Mouse (Mus musculus): Measurements from ENCODE around the gene Dnase1l2. TPM values are rescaled to one million over a fixed set of nuclear protein-coding genes. Genes with fewer than 3 reads are reported as not detected.

The Dnase1l2 gene
- polyA plus RNA-seq, 1 experiment from 2014 or later, result 1.6 TPM

DNA sequence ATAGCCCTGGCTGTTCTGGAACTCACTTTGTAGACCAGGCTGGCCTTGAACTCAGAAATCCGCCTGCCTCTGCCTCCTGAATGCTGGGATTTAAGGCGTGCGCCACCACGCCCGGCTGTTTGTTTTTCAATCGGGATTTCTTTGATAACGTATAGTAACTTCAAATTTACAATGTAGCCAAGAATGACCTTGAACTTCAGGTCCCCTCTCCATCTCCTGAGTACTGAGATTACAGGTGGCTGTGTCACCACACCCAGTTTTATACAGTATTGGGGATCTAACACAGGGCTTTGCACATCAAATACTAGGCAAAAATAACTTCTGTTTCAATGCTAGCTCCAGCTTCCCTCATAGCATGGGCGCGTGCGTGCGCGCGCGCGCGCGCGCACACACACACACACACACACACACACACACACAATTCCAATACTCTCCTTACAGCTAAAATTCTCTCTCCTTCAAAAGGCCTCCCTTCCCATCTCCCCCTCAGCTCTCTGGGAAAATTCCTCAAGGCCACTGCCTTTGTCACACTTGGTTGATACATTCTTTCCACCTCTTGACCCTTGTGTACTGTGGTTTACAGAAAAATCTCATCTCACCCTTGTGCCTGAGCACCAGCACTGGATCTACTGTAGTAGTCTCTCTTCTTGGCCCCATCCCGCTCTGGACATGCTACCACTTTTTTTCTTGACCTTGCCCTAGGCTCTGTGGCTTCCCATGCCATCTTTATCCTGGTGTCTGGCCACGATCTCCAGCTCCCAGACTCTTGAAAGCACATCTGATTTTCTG, 38.3 kb upstream of the Dnase1l2 start:
- Histone ChIP-seq H3K9ac (ENCODE audit: low read depth, low read length) (no peak overlapping the region), H3K4me2 (no peak overlapping the region), H3K9me3 (replicated peaks; ENCODE audit: control insufficient read depth, low read length) (no peaks in the 10 kb centered on the region), H3K36me3 (ENCODE audit: control insufficient read depth, insufficient read depth, low read length) (peaks cover 6% of the 10 kb centered on the region), H3K27me3 (ENCODE audit: control insufficient read depth, insufficient read depth, low read length) (no peaks in the 10 kb centered on the region), H3K4me1 (ENCODE audit: control insufficient read depth, insufficient read depth, low read length) (peaks cover 13% of the 10 kb centered on the region), H3K4me3 (ENCODE audit: low read depth, low read length) (no peak overlapping the region), H3K27ac (ENCODE audit: low read depth, low read length) (no peak overlapping the region)
- ATAC-seq (replicated peaks; ENCODE audit: insufficient number of reproducible peaks, low FRiP score, low TSS enrichment), result no peak
- WGBS (ENCODE audit: insufficient replicate concordance), result 89% methylated on average over 20 of the region's 20 CpGs

DNA sequence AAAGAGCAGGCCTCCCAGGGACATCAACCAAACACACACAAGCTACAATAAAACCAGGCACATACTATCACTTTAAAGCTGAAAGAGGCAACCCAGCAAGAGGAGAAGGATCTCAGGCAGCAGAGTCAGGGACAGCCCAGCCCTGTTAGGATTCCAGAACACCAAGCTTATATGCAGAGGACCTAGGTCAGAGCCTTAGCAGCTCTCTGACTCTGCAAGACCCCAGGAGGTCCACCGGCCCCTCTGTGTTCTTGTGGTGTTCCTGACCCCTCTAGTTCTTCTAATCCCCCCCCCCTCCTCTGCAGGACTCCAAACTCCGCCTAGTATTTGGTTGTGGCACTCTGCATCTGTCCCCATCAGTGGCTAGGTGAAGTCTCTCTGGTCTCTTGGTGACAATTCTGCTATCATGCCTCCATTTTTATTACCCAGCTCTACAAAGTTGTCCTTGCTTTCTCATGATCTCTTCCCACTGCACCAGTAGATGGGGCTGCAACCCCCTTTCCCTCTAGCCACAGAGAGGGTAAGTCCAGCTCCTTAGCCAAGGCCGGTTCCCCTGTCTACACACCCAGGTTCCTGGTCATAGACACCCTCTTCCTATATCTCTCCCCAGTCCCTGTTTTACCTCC, 37.4 kb upstream of the Dnase1l2 start:
- no peak overlapping the region for H3K27ac ChIP-seq (ENCODE audit: low read depth, low read length)
- no peak for ATAC-seq (replicated peaks; ENCODE audit: insufficient number of reproducible peaks, low FRiP score, low TSS enrichment)
- H3K4me3 ChIP-seq (ENCODE audit: low read depth, low read length), result no peak overlapping the region

DNA sequence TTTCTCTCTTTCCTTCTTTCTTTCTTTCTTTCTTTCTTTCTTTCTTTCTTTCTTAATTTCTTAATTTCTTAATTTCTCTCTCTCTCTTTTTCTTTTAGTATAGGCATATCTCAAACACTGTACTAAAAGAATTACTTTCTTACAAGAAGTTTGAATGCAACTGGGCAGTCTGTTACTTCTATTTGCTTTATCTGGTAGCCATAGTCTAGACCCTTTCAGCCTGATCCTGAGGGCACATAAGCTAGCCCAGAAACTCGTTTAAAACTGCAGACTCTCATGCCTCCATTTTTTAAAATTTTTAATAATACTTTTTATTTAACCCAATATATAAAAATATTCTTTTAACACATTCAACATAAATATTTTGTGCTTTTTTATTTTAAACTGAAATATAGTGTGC, 36.5 kb upstream of the Dnase1l2 start:
- ATAC-seq (replicated peaks; ENCODE audit: insufficient number of reproducible peaks, low FRiP score, low TSS enrichment), result no peak
- peak overlapping the region; percentile 72 for H3K4me2 ChIP-seq

More for the DNA sequence above, 37.4 kb upstream of the Dnase1l2 start:
- no peak overlapping the region; the same call in 1 of the 2 replicates for H3K4me2 ChIP-seq
- no peaks in the 10 kb centered on the region for H3K9me3 ChIP-seq (replicated peaks; ENCODE audit: control insufficient read depth, low read length)
- no peaks in the 10 kb centered on the region for H3K27me3 ChIP-seq (ENCODE audit: control insufficient read depth, insufficient read depth, low read length)
- H3K9ac ChIP-seq (ENCODE audit: low read depth, low read length), result no peak overlapping the region
- peaks cover 12% of the 10 kb centered on the region for H3K36me3 ChIP-seq (ENCODE audit: control insufficient read depth, insufficient read depth, low read length)
- H3K4me1 ChIP-seq (ENCODE audit: control insufficient read depth, insufficient read depth, low read length), result peaks cover 9% of the 10 kb centered on the region
- 46% methylated on average over 3 of the region's 3 CpGs for WGBS (ENCODE audit: insufficient replicate concordance)

DNA sequence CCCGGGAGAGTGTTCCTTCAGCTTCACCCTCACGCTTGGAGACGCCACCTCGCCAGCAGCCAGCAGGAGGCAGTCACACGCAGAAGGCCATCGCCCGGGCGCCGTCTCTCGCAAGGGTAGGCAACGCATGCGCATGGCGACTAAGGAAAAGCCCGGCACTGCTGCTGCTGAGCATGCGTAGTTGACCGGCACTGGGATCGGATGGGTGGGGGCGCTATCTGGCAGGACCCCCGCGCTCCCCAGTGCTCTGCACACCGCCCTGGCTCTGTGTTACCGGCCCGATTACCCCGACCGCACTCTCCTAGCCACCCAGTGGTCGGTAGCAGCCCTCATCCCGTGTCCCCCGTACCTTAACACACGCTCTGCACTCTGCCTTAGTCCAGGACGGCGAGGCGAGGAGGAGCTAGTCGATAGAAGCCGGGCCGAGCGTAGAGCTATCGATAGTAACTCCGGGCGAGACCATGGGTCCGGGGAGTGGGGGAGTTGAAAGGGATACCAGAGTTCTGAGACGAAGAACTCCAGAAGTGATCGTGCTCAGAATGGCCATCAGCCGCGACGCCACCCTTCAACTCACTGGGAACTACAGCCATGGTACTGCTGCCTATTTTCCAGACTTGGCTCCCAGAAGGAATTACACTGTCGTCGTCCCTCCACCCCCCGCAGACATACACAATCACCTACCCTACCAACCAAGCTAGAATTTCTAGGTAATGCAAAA, 35.9 kb upstream of the Dnase1l2 start, which contains the start of gene Mlst8:
Gene Mlst8 (minus strand): TSS at position 416 of the 718 bp plus-strand sequence.
- H3K4me1 ChIP-seq (ENCODE audit: control insufficient read depth, insufficient read depth, low read length), result peaks cover 9% of the 10 kb centered on the region; the same call in 1 of the 2 replicates
- H3K27ac ChIP-seq (ENCODE audit: low read depth, low read length), result peak within 1 kb of the TSS; percentile 93
- H3K36me3 ChIP-seq (ENCODE audit: control insufficient read depth, insufficient read depth, low read length), result peaks cover 20% of the 10 kb centered on the region
- no peaks in the 10 kb centered on the region for H3K27me3 ChIP-seq (ENCODE audit: control insufficient read depth, insufficient read depth, low read length)
- no peaks in the 10 kb centered on the region for H3K9me3 ChIP-seq (replicated peaks; ENCODE audit: control insufficient read depth, low read length)
- peak within 1 kb of the TSS; percentile 87 for H3K9ac ChIP-seq (ENCODE audit: low read depth, low read length)
- ATAC-seq (replicated peaks; ENCODE audit: insufficient number of reproducible peaks, low FRiP score, low TSS enrichment), result peak; percentile 90
- H3K4me3 ChIP-seq (ENCODE audit: low read depth, low read length), result peak within 1 kb of the TSS; percentile 74
- peak within 1 kb of the TSS; percentile 72 for H3K4me2 ChIP-seq
- WGBS (ENCODE audit: insufficient replicate concordance), result under 1% methylated on average over 47 of the region's 48 CpGs

More for the DNA sequence above, 36.5 kb upstream of the Dnase1l2 start:
- H3K4me1 ChIP-seq (ENCODE audit: control insufficient read depth, insufficient read depth, low read length), result peaks cover 7% of the 10 kb centered on the region; the same call in 1 of the 2 replicates
- no peak overlapping the region for H3K9ac ChIP-seq (ENCODE audit: low read depth, low read length)
- no peaks in the 10 kb centered on the region for H3K9me3 ChIP-seq (replicated peaks; ENCODE audit: control insufficient read depth, low read length)
- 29% methylated on average over 1 of the region's 1 CpGs for WGBS (ENCODE audit: insufficient replicate concordance)
- H3K27me3 ChIP-seq (ENCODE audit: control insufficient read depth, insufficient read depth, low read length), result no peaks in the 10 kb centered on the region
- peaks cover 17% of the 10 kb centered on the region for H3K36me3 ChIP-seq (ENCODE audit: control insufficient read depth, insufficient read depth, low read length)
- H3K27ac ChIP-seq (ENCODE audit: low read depth, low read length), result no peak overlapping the region
- peak overlapping the region; percentile 74; the same call in 1 of the 2 replicates for H3K4me3 ChIP-seq (ENCODE audit: low read depth, low read length)

GRCm38 (mm10) chr17:24477985-24478600, 35.2 kb upstream of the Dnase1l2 start:
- Histone ChIP-seq H3K27me3 (ENCODE audit: control insufficient read depth, insufficient read depth, low read length) (no peaks in the 10 kb centered on the region), H3K9me3 (replicated peaks; ENCODE audit: control insufficient read depth, low read length) (no peaks in the 10 kb centered on the region), H3K9ac (ENCODE audit: low read depth, low read length) (peak overlapping the region; percentile 87), H3K4me1 (ENCODE audit: control insufficient read depth, insufficient read depth, low read length) (peaks cover 15% of the 10 kb centered on the region; the same call in 1 of the 2 replicates), H3K27ac (ENCODE audit: low read depth, low read length) (no peak overlapping the region; the same call in 1 of the 2 replicates), H3K4me2 (peak overlapping the region; percentile 72), H3K36me3 (ENCODE audit: control insufficient read depth, insufficient read depth, low read length) (peaks cover 24% of the 10 kb centered on the region), H3K4me3 (ENCODE audit: low read depth, low read length) (peak overlapping the region; percentile 74)
- 55% methylated on average over 11 of the region's 11 CpGs for WGBS (ENCODE audit: insufficient replicate concordance)
- no peak for ATAC-seq (replicated peaks; ENCODE audit: insufficient number of reproducible peaks, low FRiP score, low TSS enrichment)

DNA sequence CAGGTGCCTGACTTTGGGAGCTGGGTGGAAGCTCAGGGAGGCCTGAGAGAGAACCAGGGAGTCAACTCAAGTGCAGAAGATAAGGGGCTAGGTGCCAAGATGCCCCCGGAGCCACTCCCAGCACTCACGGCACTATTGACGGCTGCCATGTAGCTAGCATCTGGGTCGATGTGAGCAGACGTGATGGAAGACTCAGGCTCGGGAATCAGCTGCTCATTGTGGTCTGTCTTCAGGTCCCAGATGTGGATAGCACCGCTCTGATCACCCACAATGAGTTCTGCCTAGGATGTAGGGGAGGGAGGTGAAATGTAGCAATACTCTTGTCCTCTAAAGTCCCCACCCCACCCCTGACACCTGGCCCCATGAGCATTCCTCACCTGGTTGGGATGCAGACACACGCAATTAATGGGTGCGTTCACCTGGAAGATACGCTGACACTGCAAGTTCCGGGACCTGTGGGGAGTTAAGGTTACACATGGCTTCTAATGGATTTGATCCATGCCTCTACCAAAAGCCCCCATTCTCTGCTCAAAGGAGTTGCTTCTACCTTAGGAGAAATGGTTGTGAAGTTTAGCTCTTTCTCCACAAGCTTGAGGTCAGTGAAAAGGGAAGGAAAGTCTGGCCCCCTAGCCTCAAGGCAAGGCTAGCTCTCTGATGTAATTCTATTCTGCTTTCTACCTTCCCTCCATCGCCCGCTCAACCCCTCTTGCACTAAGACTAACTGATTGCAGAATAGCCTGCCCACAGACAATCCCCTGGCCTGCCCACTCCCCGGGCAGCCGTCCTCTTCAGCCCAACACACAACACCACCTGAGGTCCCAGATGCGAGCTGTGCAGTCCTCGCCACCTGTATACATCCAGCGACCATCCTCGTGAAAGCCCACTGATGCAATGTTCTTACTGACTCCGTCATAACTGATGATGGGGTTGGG, 34.4 kb upstream of the Dnase1l2 start:
- peak overlapping the region; percentile 72; the same call in 1 of the 2 replicates for H3K4me2 ChIP-seq
- no peaks in the 10 kb centered on the region for H3K9me3 ChIP-seq (replicated peaks; ENCODE audit: control insufficient read depth, low read length)
- 92% methylated on average over 20 of the region's 20 CpGs for WGBS (ENCODE audit: insufficient replicate concordance)

GRCm38 (mm10) chr17:24476022-24476776, 33.3 kb upstream of the Dnase1l2 start:
- Histone ChIP-seq H3K27ac (ENCODE audit: low read depth, low read length) (no peak overlapping the region), H3K4me1 (ENCODE audit: control insufficient read depth, insufficient read depth, low read length) (peaks cover 32% of the 10 kb centered on the region), H3K4me2 (no peak overlapping the region), H3K27me3 (ENCODE audit: control insufficient read depth, insufficient read depth, low read length) (no peaks in the 10 kb centered on the region), H3K9ac (ENCODE audit: low read depth, low read length) (no peak overlapping the region), H3K9me3 (replicated peaks; ENCODE audit: control insufficient read depth, low read length) (no peaks in the 10 kb centered on the region), H3K4me3 (ENCODE audit: low read depth, low read length) (no peak overlapping the region), H3K36me3 (ENCODE audit: control insufficient read depth, insufficient read depth, low read length) (peaks cover 24% of the 10 kb centered on the region)
- WGBS (ENCODE audit: insufficient replicate concordance), result 91% methylated on average over 10 of the region's 10 CpGs
- no peak for ATAC-seq (replicated peaks; ENCODE audit: insufficient number of reproducible peaks, low FRiP score, low TSS enrichment)

More for the DNA sequence above, 34.4 kb upstream of the Dnase1l2 start:
- H3K27ac ChIP-seq (ENCODE audit: low read depth, low read length), result no peak overlapping the region
- H3K4me3 ChIP-seq (ENCODE audit: low read depth, low read length), result peak overlapping the region; percentile 74
- no peak for ATAC-seq (replicated peaks; ENCODE audit: insufficient number of reproducible peaks, low FRiP score, low TSS enrichment)
- H3K4me1 ChIP-seq (ENCODE audit: control insufficient read depth, insufficient read depth, low read length), result peaks cover 22% of the 10 kb centered on the region
- peak overlapping the region; percentile 87 for H3K9ac ChIP-seq (ENCODE audit: low read depth, low read length)
- peaks cover 24% of the 10 kb centered on the region for H3K36me3 ChIP-seq (ENCODE audit: control insufficient read depth, insufficient read depth, low read length)
- no peaks in the 10 kb centered on the region for H3K27me3 ChIP-seq (ENCODE audit: control insufficient read depth, insufficient read depth, low read length)

All from heart, embryonic 11.5 days (tissue).